Mouse (Mus musculus) ES-Bruce4 (cell line): ENCODE data around the gene Lsm14a.

Experiments
- CTCF ChIP-seq: IDR thresholded peaks from one replicate; pipeline ENCODE4 v1.8.1; 2011; ENCODE audit warnings: low read depth, low read length
- EP300 ChIP-seq: IDR thresholded peaks from 2 replicates; pipeline ENCODE4 v1.6.1; 2011; ENCODE audit warnings: low read depth, low read length; ENCODE audit not compliant: insufficient read depth

DNA sequence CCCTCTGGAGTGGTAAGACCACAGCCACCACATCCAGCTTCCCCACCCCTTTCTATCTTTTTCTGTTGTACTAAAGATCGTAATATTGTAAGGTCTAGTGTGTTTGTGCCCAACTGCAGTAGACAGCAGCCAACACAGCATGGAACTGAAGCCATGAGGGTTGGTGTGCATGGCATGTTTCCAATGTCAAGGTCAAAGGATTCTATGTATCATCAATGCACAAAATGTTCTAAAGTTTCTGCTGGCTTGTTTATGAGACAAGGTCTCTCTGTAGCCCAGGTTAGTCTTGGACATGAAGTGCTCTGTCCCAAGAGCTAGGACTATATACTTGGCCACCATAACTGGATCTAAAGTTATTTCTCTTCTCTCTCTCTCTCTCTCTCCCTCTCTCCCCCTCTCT lies 68.3 kb downstream of the Lsm14a start:
- no peak for TF ChIP-seq EP300
- no peak for TF ChIP-seq CTCF
